Mouse (Mus musculus): ENCODE measurements around the gene Park7. TPM values are rescaled to one million over a fixed set of nuclear protein-coding genes. Genes with fewer than 3 reads are reported as not detected.
"Not testable (repeated sequence)": the region's sequence is repeated elsewhere in the genome, so short reads cannot be mapped to it uniquely, and the experiment has no call there.

Gene Park7
- polyA plus RNA-seq, 1 experiment from 2014 or later: 373 TPM

DNA sequence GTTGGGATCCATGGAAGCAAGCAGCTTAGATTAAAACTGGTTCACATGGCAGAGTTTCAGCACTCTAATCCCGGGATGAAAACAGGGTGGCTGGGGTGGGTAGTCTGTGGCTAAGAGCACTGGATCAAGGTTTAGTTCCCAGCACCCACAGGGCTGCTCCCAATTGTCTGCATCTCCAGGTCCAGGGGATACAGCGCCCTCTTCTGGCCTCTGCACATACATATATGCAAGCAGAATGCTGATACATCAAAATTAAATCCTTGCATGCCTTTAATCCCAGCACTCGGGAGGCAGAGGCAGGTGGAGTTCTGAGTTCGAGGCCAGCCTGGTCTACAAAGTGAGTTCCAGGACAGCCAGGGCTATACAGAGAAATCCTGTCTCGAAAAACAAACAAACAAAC is 5.7 kb downstream of the Park7 start:
- H3K27ac ChIP-seq; H3K9me3 ChIP-seq; H3K9ac ChIP-seq (replicated peaks); H3K27me3 ChIP-seq; ATAC-seq: not testable (repeated sequence)
- Histone ChIP-seq H3K36me3 (peaks cover 26% of the 10 kb centered on the region), H3K4me3 (replicated peaks) (peak overlapping the region; percentile 73; the same call in 1 of the 2 replicates), H3K4me2 (replicated peaks) (peak overlapping the region; percentile 87), H3K4me1 (replicated peaks) (peaks cover 29% of the 10 kb centered on the region)
- 76% methylated on average over 5 of the region's 5 CpGs for WGBS

DNA sequence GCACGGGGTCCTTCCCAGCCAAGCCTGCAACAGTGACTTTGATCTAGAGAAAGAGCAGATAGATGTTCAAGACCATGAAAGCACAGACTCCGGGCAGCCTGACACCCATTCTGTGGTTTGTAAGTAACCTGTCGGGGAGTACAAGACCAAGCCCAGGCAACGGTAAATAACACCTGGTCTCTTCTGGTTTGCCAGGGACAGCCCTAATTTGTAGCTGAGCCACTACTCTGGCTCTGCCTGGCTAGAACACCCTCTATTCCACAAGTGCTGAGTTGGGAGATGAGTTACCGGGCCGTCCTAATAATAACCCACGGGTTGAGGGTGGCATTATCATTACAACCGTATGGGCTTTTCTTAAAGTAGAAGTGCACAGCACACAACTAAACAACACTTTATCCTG is 7.1 kb downstream of the Park7 start:
- 95% methylated on average over 8 of the region's 8 CpGs for WGBS
- H3K36me3 ChIP-seq: peaks cover 40% of the 10 kb centered on the region
- no peak overlapping the region for H3K27ac ChIP-seq
- no peak for ATAC-seq
- H3K27me3 ChIP-seq: no peaks in the 10 kb centered on the region
- no peak overlapping the region for H3K9ac ChIP-seq (replicated peaks)
- H3K4me2 ChIP-seq (replicated peaks): no peak overlapping the region
- no peak overlapping the region for H3K4me3 ChIP-seq (replicated peaks)
- peaks cover 24% of the 10 kb centered on the region for H3K4me1 ChIP-seq (replicated peaks)
- no peaks in the 10 kb centered on the region for H3K9me3 ChIP-seq

DNA sequence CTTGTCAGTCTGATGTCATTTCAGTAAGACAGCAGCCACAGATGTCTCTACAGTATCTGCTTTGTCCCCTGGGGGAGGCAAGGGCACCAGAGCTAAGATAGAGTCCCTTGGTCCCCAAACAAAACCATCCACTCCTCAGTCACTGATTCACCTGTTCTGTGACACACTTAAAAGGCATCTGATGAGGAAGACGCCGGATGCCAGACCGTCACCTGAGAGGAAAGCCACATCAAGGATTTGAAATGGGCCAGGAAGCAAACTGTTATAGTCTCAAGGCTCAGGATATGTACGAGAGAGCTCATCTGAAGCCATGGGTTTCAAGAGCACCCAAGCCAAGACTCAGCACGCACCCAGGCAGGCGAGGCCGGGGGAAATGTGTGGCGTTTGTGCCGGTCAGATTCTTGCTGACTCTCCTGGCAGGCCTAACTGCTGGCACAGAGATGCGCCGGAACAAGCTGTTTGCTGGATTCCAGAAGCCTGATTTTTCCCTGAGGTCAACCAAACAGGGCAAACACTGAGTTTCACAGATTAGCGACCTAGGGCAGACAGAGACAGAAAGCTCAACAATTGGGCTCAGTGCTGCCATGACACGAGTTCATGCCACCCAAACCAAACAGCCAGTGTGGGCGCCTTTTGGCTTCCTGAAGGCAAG is 11.0 kb downstream of the Park7 start:
- H3K27me3 ChIP-seq: no peaks in the 10 kb centered on the region
- ATAC-seq: no peak
- H3K36me3 ChIP-seq: peaks cover 75% of the 10 kb centered on the region
- no peak overlapping the region for H3K9ac ChIP-seq (replicated peaks)
- no peak overlapping the region for H3K4me2 ChIP-seq (replicated peaks)
- 96% methylated on average over 14 of the region's 14 CpGs for WGBS
- no peaks in the 10 kb centered on the region for H3K9me3 ChIP-seq
- H3K4me1 ChIP-seq (replicated peaks): peaks cover 13% of the 10 kb centered on the region; the same call in 1 of the 2 replicates
- no peak overlapping the region for H3K27ac ChIP-seq
- H3K4me3 ChIP-seq (replicated peaks): no peak overlapping the region

DNA sequence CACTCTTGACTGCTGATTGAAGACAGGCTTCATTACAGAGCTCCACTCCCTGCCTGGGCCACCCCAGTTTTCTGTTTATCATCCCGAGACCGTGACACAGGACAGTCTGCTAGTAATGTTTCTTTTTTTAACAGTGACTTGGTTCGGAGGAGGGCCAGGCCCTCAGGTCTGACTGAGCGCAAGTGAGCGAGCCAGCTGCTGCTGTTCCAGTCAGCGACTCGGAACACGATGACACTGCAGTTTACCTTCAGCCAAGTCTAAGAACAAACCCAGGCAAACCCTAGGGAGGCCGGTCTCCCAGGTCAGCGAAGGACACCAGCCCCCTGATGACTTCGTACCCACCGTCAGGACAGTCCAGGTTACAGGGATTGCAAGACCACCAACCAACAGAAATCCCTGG is 12.2 kb downstream of the Park7 start:
- H3K36me3 ChIP-seq: peaks cover 86% of the 10 kb centered on the region
- no peaks in the 10 kb centered on the region for H3K27me3 ChIP-seq
- H3K9ac ChIP-seq (replicated peaks): no peak overlapping the region
- no peak overlapping the region for H3K4me3 ChIP-seq (replicated peaks)
- WGBS: 93% methylated on average over 12 of the region's 12 CpGs
- no peak for ATAC-seq
- H3K27ac ChIP-seq: no peak overlapping the region
- H3K4me2 ChIP-seq (replicated peaks): no peak overlapping the region
- no peaks in the 10 kb centered on the region for H3K9me3 ChIP-seq
- H3K4me1 ChIP-seq (replicated peaks): 0 out of 2 replicates have a peak, but pooled peaks cover 2% of the 10 kb centered on the region

- no peak for ATAC-seq
- peaks cover 86% of the 10 kb centered on the region for H3K36me3 ChIP-seq
- H3K27me3 ChIP-seq: no peaks in the 10 kb centered on the region
- WGBS: 67% methylated on average over 9 of the region's 9 CpGs
- H3K4me2 ChIP-seq (replicated peaks): no peak overlapping the region
- H3K27ac ChIP-seq: no peak overlapping the region
- H3K9me3 ChIP-seq: no peaks in the 10 kb centered on the region
- no peak overlapping the region for H3K9ac ChIP-seq (replicated peaks)
- H3K4me3 ChIP-seq (replicated peaks): no peak overlapping the region
- 0 out of 2 replicates have a peak, but pooled peaks cover 2% of the 10 kb centered on the region for H3K4me1 ChIP-seq (replicated peaks)
Observed at GRCm38 (mm10) chr4:150901651-150902050, 12.6 kb downstream of the Park7 start.

DNA sequence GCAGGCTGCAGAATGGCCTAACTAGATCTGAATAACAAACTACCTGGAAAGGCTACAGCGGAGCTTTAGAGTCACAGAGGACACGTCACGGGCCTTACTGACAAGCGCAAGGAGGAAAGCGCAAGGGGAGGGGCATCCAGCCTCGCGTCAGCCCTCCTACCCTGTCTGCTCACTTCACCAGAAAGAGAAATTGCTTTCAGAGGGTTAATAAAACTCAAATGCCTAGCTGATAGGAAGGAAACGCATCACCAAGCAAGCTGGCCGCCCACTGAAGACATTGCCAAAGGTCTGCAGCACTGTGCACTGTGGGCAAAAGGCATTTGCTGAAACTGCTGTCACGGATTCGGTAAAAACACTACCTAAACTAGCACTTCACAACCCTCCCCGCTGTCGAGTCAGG is 13.8 kb downstream of the Park7 start:
- WGBS: 95% methylated on average over 13 of the region's 13 CpGs
- H3K36me3 ChIP-seq: peaks cover 88% of the 10 kb centered on the region

GRCm38 (mm10) chr4:150898716-150899365 is 15.4 kb downstream of the Park7 start:
- H3K36me3 ChIP-seq: peaks cover 76% of the 10 kb centered on the region
- H3K9me3 ChIP-seq: no peaks in the 10 kb centered on the region
- H3K4me3 ChIP-seq (replicated peaks): no peak overlapping the region
- ATAC-seq: 0 out of 2 replicates have a peak, but pooled peaks have one; percentile 15
- H3K27ac ChIP-seq: no peak overlapping the region
- no peak overlapping the region for H3K9ac ChIP-seq (replicated peaks)
- no peaks in the 10 kb centered on the region for H3K27me3 ChIP-seq
- 0 out of 2 replicates have a peak, but pooled peaks cover 2% of the 10 kb centered on the region for H3K4me1 ChIP-seq (replicated peaks)
- no peak overlapping the region for H3K4me2 ChIP-seq (replicated peaks)
- WGBS: 57% methylated on average over 13 of the region's 13 CpGs

More for the DNA sequence above, 13.8 kb downstream of the Park7 start:
- no peak overlapping the region for H3K4me2 ChIP-seq (replicated peaks)
- no peak overlapping the region for H3K4me3 ChIP-seq (replicated peaks)
- no peaks in the 10 kb centered on the region for H3K9me3 ChIP-seq
- no peak overlapping the region for H3K27ac ChIP-seq
- no peak for ATAC-seq
- H3K27me3 ChIP-seq: no peaks in the 10 kb centered on the region
- H3K4me1 ChIP-seq (replicated peaks): 0 out of 2 replicates have a peak, but pooled peaks cover 2% of the 10 kb centered on the region
- no peak overlapping the region for H3K9ac ChIP-seq (replicated peaks)

GRCm38 (mm10) chr4:150896896-150897624 is 17.2 kb downstream of the Park7 start:
- H3K4me2 ChIP-seq (replicated peaks): no peak overlapping the region
- H3K9me3 ChIP-seq: no peaks in the 10 kb centered on the region
- no peak overlapping the region for H3K27ac ChIP-seq
- ATAC-seq: no peak
- no peaks in the 10 kb centered on the region for H3K27me3 ChIP-seq
- no peak overlapping the region for H3K9ac ChIP-seq (replicated peaks)
- WGBS: 94% methylated on average over 26 of the region's 26 CpGs
- no peak overlapping the region for H3K4me3 ChIP-seq (replicated peaks)
- H3K4me1 ChIP-seq (replicated peaks): 0 out of 2 replicates have a peak, but pooled peaks cover 2% of the 10 kb centered on the region
- H3K36me3 ChIP-seq: peaks cover 58% of the 10 kb centered on the region

DNA sequence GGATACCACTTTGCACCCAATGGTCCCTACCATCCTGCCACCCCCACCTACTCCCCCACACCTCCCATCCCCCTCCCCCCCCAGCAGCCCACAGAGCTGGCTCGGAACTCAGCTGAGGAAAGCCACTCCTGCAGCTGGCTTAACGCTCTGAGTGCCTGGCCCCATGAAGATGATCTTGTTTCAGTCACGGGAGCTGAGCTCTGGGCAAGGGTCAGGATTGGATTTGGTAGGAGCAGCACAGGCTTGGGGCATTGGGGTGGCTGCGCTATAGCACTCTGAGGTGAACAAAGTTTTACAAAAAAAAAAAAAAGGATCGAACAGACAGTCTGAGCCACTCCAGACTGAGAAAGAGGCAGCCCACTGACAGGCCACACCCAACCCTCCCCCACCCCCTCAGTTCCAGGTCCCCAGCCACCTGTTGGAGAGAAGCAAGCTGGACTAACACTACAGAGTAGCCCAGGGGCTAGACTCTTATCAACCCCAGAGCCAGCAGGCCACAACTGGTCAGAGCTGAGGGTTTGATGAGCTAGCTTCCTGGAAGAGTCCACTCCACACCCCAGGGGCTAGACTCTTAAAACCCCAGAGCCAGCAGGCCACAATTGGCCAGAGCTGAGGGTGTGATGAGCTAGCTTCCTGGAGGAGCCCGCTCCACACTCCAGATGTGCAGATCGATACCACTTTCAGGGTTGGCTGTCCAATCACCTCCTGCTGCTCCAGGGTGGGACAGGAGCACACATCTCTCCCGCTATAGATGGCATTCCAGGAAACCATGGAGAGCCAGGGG is 19.3 kb downstream of the Park7 start:
- no peaks in the 10 kb centered on the region for H3K9me3 ChIP-seq
- no peak overlapping the region for H3K4me3 ChIP-seq (replicated peaks)
- H3K9ac ChIP-seq (replicated peaks): no peak overlapping the region
- ATAC-seq: no peak
- no peak overlapping the region for H3K27ac ChIP-seq
- H3K4me1 ChIP-seq (replicated peaks): 0 out of 2 replicates have a peak, but pooled peaks cover 2% of the 10 kb centered on the region
- WGBS: 80% methylated on average over 8 of the region's 8 CpGs
- no peak overlapping the region for H3K4me2 ChIP-seq (replicated peaks)
- peaks cover 37% of the 10 kb centered on the region for H3K36me3 ChIP-seq
- no peaks in the 10 kb centered on the region for H3K27me3 ChIP-seq

- Histone ChIP-seq H3K4me1 (replicated peaks) (no peaks in the 10 kb centered on the region), H3K9me3 (no peaks in the 10 kb centered on the region), H3K27me3 (no peaks in the 10 kb centered on the region), H3K4me3 (replicated peaks) (no peak overlapping the region), H3K9ac (replicated peaks) (no peak overlapping the region), H3K36me3 (peaks cover 5% of the 10 kb centered on the region), H3K4me2 (replicated peaks) (no peak overlapping the region), H3K27ac (no peak overlapping the region)
- WGBS: 84% methylated on average over 5 of the region's 5 CpGs
- no peak for ATAC-seq
Observed at GRCm38 (mm10) chr4:150891308-150891707, 22.9 kb downstream of the Park7 start.

- ATAC-seq: no peak
- H3K4me3 ChIP-seq (replicated peaks): no peak overlapping the region
- 73% methylated on average over 13 of the region's 13 CpGs for WGBS
- no peaks in the 10 kb centered on the region for H3K9me3 ChIP-seq
- no peaks in the 10 kb centered on the region for H3K36me3 ChIP-seq
- H3K4me1 ChIP-seq (replicated peaks): no peaks in the 10 kb centered on the region
- no peak overlapping the region for H3K4me2 ChIP-seq (replicated peaks)
- H3K27ac ChIP-seq: no peak overlapping the region
- no peak overlapping the region for H3K9ac ChIP-seq (replicated peaks)
- H3K27me3 ChIP-seq: no peaks in the 10 kb centered on the region
Observed at GRCm38 (mm10) chr4:150889955-150890315, 24.3 kb downstream of the Park7 start.
